Mouse (Mus musculus) adipocyte (in vitro differentiated cells): ENCODE measurements around the gene Slc22a27.
"Not testable (repeated sequence)": the region's sequence is repeated elsewhere in the genome, so short reads cannot be mapped to it uniquely, and the experiment has no call there.

Experiments
- DNase-seq: peaks from one replicate; pipeline ENCODE4 v3.0.0-alpha.2; 2016; ENCODE audit warnings: low spot score

The Slc22a27 gene

DNA sequence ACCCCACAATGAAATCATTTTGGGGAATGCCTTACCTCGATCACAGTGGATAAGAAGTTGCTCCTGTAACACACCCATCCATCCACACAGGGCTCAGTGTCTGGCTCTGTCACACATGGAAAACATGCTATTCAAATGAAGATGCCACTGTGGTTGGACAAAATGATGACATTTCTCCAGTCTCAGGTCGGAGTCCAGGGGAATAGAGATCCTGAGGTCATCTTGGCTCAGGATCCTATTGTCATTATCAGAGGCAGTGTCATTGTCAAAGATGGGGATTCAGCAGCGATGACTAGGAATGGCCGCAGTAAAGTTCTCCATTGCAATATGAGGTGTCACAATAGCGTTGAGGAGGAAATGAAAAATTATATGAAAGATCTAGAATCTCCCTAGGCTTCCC lies at the start of gene Slc22a27:
TSS of gene Slc22a27 (minus strand) at position 101 of the 400 bp plus-strand sequence.
- not testable (repeated sequence) for DNase-seq

- DNase-seq, result not testable (repeated sequence)
Observed at GRCm38 (mm10) chr19:8011596-8011995, 45.8 kb upstream of the Slc22a27 start.

- DNase-seq, result not testable (repeated sequence)
Observed at GRCm38 (mm10) chr19:8009086-8009485, 43.3 kb upstream of the Slc22a27 start.

GRCm38 (mm10) chr19:7968703-7969102 lies 2.9 kb upstream of the Slc22a27 start:
- no peak for DNase-seq

DNA sequence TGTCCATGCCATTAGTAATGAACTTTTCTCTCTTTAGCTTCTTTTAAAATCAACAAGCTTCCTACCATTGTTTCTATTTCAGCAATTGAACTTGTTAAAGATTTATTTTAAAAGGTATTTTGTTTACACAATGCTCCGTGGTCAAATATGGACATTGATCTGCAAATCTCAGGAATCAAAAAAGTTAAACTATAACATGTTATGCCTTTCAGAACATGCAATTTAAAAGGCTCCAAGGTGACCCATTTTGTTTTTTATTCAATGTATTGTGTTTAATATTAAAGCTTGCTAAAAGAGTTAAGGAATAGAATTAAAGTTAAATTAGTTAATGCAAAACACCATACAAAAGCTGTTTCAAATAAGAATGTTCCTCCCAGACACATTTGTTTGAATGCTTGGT lies 723 bp upstream of the Slc22a27 start:
- not testable (repeated sequence) for DNase-seq

DNA sequence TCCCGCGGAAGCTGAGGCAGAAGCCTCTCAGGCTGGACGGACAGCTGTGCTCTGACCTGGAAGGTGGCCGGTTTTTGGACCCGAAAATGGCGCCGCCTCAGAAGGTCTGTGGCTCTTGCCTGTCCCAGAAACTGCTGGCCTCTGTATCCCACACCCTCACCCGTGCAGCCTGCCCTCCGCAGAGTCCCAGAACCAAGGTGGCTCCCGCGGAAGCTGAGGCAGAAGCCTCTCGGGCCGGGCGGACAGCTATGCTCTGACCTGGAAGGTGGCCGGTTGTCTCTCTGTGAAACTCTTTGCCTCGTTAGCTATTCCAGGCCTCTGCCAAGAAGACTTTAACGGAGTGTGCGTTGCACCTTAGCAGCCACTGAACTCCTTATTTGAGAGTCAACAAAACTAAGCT lies 26.4 kb downstream of the Slc22a27 start:
- DNase-seq, result not testable (repeated sequence)

DNA sequence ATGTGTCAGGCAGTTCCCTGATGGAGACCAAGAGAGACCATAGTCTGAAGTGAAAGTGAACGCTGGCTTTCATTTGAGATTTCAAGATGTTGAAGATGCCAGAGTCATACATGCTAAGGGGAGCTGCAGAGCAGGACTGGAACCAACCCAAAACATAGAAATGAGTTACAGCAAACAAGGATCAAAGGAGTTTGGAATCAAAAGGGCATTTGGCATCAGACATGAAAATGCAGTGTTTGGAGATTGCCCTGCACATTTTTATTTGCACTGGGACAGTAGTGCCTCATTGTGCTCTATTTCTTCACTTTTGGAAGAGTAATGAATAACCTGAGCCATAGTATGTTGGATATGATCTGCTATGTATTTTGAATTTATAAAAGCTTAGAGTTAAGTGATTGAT lies 89.2 kb downstream of the Slc22a27 start:
- no peak for DNase-seq

DNA sequence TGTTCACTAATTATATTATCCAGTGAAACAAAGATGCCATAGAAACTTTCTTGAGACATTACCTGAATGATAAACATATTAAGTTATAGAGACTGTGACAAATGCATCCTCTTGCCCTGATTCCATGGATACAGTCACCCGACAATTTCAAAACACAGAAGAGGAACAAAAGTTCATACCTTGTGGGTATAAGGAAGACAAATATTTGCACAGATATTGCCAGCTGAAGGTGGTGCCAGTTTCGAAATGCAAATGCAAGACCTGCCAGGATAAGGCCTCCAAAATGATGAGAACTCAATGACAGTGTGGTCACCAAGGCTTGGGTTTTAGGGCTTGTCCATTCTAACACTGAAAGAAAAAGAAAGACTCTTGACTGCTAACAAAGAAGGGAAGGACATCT lies 136.0 kb downstream of the Slc22a27 start:
- DNase-seq, result no peak
